Mouse (Mus musculus): Measurements from ENCODE around the gene Cox5b. TPM values are rescaled to one million over a fixed set of nuclear protein-coding genes. Genes with fewer than 3 reads are reported as not detected.

Gene Cox5b
- polyA plus RNA-seq, 2 experiments, result 342 to 588 TPM

DNA sequence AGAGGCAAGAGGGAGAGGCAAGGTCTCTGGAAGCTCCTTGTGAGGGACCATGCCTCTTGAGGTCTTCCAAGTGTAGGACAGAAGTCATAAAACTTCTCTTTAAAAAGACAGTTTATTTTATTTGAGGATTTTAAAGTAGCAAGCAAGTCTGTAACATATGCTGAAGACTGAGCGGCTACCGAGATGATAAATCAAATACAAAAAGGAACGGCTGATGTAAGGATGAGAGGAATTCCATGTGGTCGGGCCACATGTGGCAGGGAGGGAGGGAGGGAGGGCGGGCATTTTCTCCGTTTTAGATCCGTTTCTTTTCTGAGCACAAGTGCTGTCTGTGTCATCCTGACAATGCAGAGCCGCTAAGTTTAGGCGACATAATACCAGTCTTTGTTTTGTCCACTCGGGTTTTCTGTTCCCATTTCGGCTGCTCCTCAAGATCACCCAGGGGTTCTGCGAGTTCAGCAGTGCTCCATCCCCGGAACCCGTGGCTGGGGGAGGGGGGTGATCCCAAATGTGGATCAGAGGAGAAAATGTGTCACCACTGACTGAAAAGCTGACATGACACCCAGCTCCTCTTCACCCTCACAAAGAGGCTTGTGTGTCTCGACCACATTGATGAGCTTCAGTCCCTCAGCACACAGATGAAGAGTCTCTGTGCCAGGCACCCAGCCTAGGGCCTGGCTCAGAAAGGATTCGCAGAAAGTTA is 18.4 kb upstream of the Cox5b start:
- H3K9me3 ChIP-seq (ENCODE audit: control insufficient read depth, low read length), result no peaks in the 10 kb centered on the region
- H3K27me3 ChIP-seq (ENCODE audit: control insufficient read depth, insufficient read depth, low read length), result no peaks in the 10 kb centered on the region
- H3K4me1 ChIP-seq (ENCODE audit: control insufficient read depth, insufficient read depth, low read length), result no peaks in the 10 kb centered on the region
- no peak overlapping the region for H3K4me2 ChIP-seq (replicated peaks; ENCODE audit: low read depth, low read length, severe bottlenecking)
- no peak for TF ChIP-seq POLR2A (IDR thresholded peaks at IDR 0.05; ENCODE audit: borderline replicate concordance, extremely low read depth, insufficient read depth, insufficient read length)
- H3K36me3 ChIP-seq (ENCODE audit: control insufficient read depth, insufficient read depth, low read length), result no peaks in the 10 kb centered on the region
- no peak overlapping the region for H3K4me3 ChIP-seq (replicated peaks; ENCODE audit: low read length)
- H3K27ac ChIP-seq (replicated peaks; ENCODE audit: low read depth, low read length), result no peak overlapping the region
- WGBS, result 54% methylated on average over 16 of the region's 16 CpGs
- DNase-seq (ENCODE audit: low spot score) (no peak), ATAC-seq (ENCODE audit: low FRiP score, low read depth) (peak; percentile 30)
- H3K9ac ChIP-seq (ENCODE audit: low read depth, low read length, severe bottlenecking), result 0 out of 2 replicates have a peak overlapping the region, but pooled peaks have one; percentile 25

DNA sequence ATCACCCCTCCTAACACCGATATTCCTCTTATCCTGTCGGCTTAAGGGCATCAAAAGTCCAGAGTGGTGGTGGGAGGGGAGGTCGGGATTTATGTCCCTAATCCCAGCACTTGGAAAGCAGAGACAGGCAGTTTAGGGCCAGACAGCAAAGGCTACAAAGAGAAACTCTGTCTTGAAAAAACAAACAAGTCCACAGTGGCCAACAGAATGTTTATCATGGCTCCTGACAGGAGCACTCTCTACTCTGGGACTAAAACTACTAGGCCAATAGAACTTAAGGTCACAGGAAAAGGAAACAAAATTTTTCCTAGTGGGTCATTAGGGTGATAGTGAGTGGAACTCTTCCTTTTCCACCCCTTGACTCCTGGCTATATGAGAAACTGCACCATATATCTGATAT is 16.3 kb upstream of the Cox5b start:
- WGBS, result 13% methylated on average over 3 of the region's 3 CpGs
- no peaks in the 10 kb centered on the region for H3K4me1 ChIP-seq (ENCODE audit: control insufficient read depth, insufficient read depth, low read length)
- no peak for DNase-seq (ENCODE audit: low spot score)

DNA sequence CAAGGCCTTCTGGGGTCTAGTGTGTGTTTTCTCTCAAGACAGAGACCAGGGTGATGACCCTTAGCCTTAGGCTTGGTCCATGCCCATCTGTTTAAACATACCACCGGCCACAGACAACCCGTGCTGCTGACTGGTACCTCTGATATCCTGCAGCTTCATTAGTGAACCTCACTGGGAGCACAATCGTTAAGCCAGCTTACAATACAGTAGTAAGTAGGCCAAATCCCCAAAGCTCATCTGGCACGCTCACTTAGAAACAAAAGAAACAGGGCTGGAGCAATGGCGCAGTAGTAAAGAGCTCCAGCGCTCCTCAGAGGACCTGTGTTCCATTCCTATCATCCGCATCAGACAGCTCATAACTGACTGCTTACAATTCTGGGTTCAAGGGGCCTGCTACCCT is 10.4 kb upstream of the Cox5b start:
- ATAC-seq (ENCODE audit: low FRiP score, low read depth) (no peak), DNase-seq (ENCODE audit: low spot score) (no peak)
- WGBS, result 67% methylated on average over 7 of the region's 7 CpGs
- Histone ChIP-seq H3K9me3 (ENCODE audit: control insufficient read depth, low read length) (no peaks in the 10 kb centered on the region), H3K4me1 (ENCODE audit: control insufficient read depth, insufficient read depth, low read length) (0 out of 2 replicates have a peak, but pooled peaks cover 5% of the 10 kb centered on the region), H3K27me3 (ENCODE audit: control insufficient read depth, insufficient read depth, low read length) (no peaks in the 10 kb centered on the region), H3K4me3 (replicated peaks; ENCODE audit: low read length) (no peak overlapping the region), H3K4me2 (replicated peaks; ENCODE audit: low read depth, low read length, severe bottlenecking) (no peak overlapping the region), H3K36me3 (ENCODE audit: control insufficient read depth, insufficient read depth, low read length) (no peaks in the 10 kb centered on the region), H3K9ac (ENCODE audit: low read depth, low read length, severe bottlenecking) (no peak overlapping the region), H3K27ac (replicated peaks; ENCODE audit: low read depth, low read length) (no peak overlapping the region)
- TF ChIP-seq POLR2A (IDR thresholded peaks at IDR 0.05; ENCODE audit: borderline replicate concordance, extremely low read depth, insufficient read depth, insufficient read length), result no peak

More for the DNA sequence above, 16.3 kb upstream of the Cox5b start:
- no peaks in the 10 kb centered on the region for H3K9me3 ChIP-seq (ENCODE audit: control insufficient read depth, low read length)
- no peak overlapping the region for H3K9ac ChIP-seq (ENCODE audit: low read depth, low read length, severe bottlenecking)
- H3K4me3 ChIP-seq (replicated peaks; ENCODE audit: low read length), result no peak overlapping the region
- H3K4me2 ChIP-seq (replicated peaks; ENCODE audit: low read depth, low read length, severe bottlenecking), result no peak overlapping the region
- H3K36me3 ChIP-seq (ENCODE audit: control insufficient read depth, insufficient read depth, low read length), result no peaks in the 10 kb centered on the region
- H3K27ac ChIP-seq (replicated peaks; ENCODE audit: low read depth, low read length), result no peak overlapping the region
- no peaks in the 10 kb centered on the region for H3K27me3 ChIP-seq (ENCODE audit: control insufficient read depth, insufficient read depth, low read length)
- no peak for ATAC-seq (ENCODE audit: low FRiP score, low read depth)
- TF ChIP-seq POLR2A (IDR thresholded peaks at IDR 0.05; ENCODE audit: borderline replicate concordance, extremely low read depth, insufficient read depth, insufficient read length), result no peak

DNA sequence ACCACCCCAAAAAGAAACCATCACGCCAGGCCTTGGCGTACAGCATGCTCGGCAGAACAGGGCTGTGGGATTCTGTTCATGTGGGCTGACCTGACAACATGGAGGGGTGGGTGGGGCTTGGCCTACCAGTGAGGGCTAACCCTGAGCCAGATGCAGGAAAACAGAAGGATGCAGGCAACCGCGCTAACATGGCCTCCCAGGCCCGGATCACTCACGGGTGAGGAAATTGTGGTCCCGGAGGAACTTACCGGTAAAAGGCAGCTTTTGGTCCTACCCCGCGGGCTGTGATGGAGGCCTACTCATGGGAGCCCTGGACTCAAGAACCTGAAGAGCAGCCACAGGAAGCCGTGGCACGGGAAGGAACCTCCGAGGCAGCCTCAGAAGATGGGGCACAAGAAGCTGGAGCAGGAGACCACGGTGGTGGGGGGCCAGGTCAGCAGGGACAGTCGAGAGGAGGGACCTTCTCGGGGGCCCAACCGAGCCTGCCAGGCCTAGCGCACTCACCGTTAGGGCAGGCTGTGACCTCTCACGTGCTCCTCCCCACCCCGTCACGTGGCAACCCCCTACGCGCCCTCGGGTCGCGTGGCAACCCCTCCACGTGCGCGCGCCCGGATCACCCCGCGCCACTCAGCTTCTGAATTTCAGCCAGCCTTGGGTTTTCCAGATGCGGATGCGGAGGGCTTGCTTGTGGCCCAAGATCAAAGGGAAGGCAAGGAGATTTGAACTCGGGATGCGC is 8.5 kb upstream of the Cox5b start, which contains the start of gene Fam178b:
TSS of gene Fam178b (minus strand) at position 564 of the 736 bp plus-strand sequence.
- Histone ChIP-seq H3K9ac (ENCODE audit: low read depth, low read length, severe bottlenecking) (no peak within 1 kb of the TSS), H3K4me2 (replicated peaks; ENCODE audit: low read depth, low read length, severe bottlenecking) (no peak within 1 kb of the TSS), H3K27ac (replicated peaks; ENCODE audit: low read depth, low read length) (no peak within 1 kb of the TSS), H3K4me1 (ENCODE audit: control insufficient read depth, insufficient read depth, low read length) (0 out of 2 replicates have a peak, but pooled peaks cover 5% of the 10 kb centered on the region), H3K9me3 (ENCODE audit: control insufficient read depth, low read length) (no peaks in the 10 kb centered on the region), H3K27me3 (ENCODE audit: control insufficient read depth, insufficient read depth, low read length) (no peaks in the 10 kb centered on the region), H3K36me3 (ENCODE audit: control insufficient read depth, insufficient read depth, low read length) (no peaks in the 10 kb centered on the region), H3K4me3 (replicated peaks; ENCODE audit: low read length) (no peak within 1 kb of the TSS)
- ATAC-seq (ENCODE audit: low FRiP score, low read depth) (no peak), DNase-seq (ENCODE audit: low spot score) (no peak)
- TF ChIP-seq POLR2A (IDR thresholded peaks at IDR 0.05; ENCODE audit: borderline replicate concordance, extremely low read depth, insufficient read depth, insufficient read length), result no peak
- 92% methylated on average over 39 of the region's 39 CpGs for WGBS

DNA sequence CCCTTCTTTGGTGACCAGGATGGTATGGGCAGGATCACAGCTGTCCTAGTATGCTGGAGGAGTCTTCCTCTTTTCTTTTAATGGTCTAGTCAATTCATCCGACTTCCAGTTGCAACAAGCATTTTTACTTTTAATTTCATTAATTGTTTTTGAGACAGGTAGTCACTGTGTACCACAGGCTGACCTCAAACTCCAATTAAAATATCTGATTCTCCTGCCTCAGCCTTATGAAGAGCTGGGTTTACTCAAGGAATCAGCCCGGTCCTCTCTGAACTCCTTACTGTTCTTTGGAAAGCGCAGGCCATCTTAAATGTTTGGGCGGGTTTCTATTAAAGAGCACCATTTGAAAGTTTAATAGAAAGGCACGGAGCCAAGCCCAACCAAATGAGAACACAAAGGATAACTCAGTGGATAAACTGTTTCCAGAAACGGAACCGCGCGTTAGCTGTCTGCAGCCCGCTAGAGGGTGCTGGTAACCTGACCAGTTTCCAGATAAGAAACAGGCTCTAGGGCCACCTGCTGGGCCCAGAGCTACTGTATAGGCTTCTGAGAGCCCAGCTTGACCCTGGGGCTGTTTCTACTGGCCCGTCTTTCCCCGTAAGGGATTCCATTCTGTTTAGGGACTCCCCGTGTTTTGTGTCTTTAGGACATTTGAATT is 7.3 kb upstream of the Cox5b start:
- WGBS, result 6% methylated on average over 13 of the region's 13 CpGs
- DNase-seq (ENCODE audit: low spot score) (peak; percentile 93), ATAC-seq (ENCODE audit: low FRiP score, low read depth) (peak; percentile 80)
- no peaks in the 10 kb centered on the region for H3K27me3 ChIP-seq (ENCODE audit: control insufficient read depth, insufficient read depth, low read length)
- H3K4me2 ChIP-seq (replicated peaks; ENCODE audit: low read depth, low read length, severe bottlenecking), result no peak overlapping the region
- H3K27ac ChIP-seq (replicated peaks; ENCODE audit: low read depth, low read length), result no peak overlapping the region
- no peak overlapping the region for H3K9ac ChIP-seq (ENCODE audit: low read depth, low read length, severe bottlenecking)
- no peaks in the 10 kb centered on the region for H3K9me3 ChIP-seq (ENCODE audit: control insufficient read depth, low read length)
- no peak overlapping the region for H3K4me3 ChIP-seq (replicated peaks; ENCODE audit: low read length)
- no peak for TF ChIP-seq POLR2A (IDR thresholded peaks at IDR 0.05; ENCODE audit: borderline replicate concordance, extremely low read depth, insufficient read depth, insufficient read length)
- H3K4me1 ChIP-seq (ENCODE audit: control insufficient read depth, insufficient read depth, low read length), result 0 out of 2 replicates have a peak, but pooled peaks cover 5% of the 10 kb centered on the region
- H3K36me3 ChIP-seq (ENCODE audit: control insufficient read depth, insufficient read depth, low read length), result no peaks in the 10 kb centered on the region
